Mouse (Mus musculus) adrenal gland, postnatal 36 days (tissue): Measurements from ENCODE around the gene Gatd1. TPM values are rescaled to one million over a fixed set of nuclear protein-coding genes. Genes with fewer than 3 reads are reported as not detected.
A peak's percentile ranks its signal among the peaks of the same experiment; 100 is the strongest.

Experiments
- DNase-seq, 2 experiments: peaks; one replicate each; pipeline ENCODE4 v3.0.0; 2021; ENCODE audit warnings: mixed read lengths in 1 of 2
- total RNA-seq, 2 experiments: library from RNA; stranded (reverse); gene quantifications; 2 replicates each; pipeline ENCODE4 v1.2.3; 2021

Gene Gatd1
- total RNA-seq, 2 experiments from 2014 or later: 24.9 to 46.7 TPM

GRCm38 (mm10) chr7:141390326-141391259 lies 23.3 kb downstream of the Gatd1 start:
- DNase-seq: no peak

- no peak for DNase-seq
These were observed 25.3 kb downstream of the Gatd1 start for GRCm38 (mm10) chr7:141388487-141389109.

DNA sequence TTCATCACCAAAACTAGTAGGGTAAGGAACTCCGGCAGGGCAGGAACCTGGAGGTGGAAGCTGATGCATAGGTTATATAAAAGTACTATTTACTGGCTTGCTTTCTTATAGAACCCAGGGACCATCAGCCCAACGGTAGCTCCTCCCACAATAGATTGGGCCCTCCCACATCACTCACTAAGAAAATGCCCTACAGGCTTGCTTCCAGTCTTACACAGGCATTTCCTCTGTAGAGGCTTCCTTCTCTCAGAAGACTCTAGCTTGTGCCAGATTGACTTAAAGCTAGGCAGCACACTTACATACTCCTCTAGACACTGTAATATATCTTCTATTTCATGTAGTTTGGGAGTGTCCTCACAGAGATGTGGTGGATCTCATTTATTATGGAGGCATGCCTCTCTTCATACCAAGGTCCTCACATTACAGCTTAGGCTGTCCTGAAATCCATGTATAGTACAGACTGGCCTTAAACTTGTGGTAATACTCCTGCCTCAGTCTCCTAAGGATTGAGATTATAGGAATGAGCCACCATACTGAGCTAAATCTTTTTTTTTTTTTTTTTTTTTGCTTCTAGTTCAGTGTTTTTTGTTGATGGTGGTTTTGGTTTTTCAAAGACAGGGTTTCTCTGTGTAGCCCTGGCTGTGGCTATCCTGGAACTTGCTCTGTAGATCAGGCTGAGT lies 26.0 kb downstream of the Gatd1 start:
- DNase-seq: no peak

GRCm38 (mm10) chr7:141381068-141381835 lies 32.7 kb downstream of the Gatd1 start:
- no peak for DNase-seq

GRCm38 (mm10) chr7:141379584-141379983 lies 34.4 kb downstream of the Gatd1 start:
- peak in 1 of 2 experiments; percentile 25 for DNase-seq

DNA sequence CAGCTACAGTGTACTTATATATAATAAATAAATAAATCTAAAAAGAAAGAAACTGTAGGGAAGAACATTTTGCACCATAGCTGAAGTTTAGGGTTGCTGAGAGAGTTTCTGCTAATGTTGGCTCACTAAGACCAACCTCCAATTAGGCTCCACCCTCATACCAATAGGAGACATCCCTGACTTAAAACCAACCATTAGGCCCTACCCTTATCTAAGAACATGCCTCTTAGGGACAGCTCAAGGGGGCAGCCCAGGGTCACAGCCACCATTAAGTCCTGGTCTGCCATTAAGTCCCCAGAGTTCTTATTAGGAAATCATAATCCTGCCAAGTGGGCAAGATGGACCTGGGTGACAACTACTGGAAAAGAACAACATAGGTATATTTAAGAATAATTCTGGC lies 39.5 kb downstream of the Gatd1 start:
- no peak for DNase-seq

- DNase-seq: peak; percentile 24 to 43
These were observed 40.3 kb downstream of the Gatd1 start for GRCm38 (mm10) chr7:141373611-141374010.

- DNase-seq: peak; percentile 66 to 69
These were observed 41.9 kb downstream of the Gatd1 start for GRCm38 (mm10) chr7:141371942-141372595.

DNA sequence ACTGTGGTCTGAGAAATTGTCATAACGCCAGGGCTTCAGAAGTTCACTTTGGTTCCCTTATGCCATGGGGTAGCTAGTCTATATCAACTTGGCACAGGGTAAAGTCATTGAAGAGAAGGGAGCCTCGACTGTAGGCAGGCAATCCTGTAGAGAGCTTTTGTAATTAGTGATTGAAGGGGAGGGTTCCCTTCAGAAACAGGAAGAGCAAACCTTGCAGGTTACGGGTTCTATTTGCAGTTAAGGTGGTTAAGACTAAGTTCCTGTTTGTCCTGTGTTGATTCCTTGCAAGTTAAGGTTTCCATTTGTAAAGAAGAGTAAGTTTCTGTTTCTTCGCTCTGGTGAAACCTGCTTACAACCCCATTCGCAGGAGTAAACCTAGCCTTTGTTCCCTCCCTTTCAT lies 44.0 kb downstream of the Gatd1 start:
- no peak for DNase-seq

GRCm38 (mm10) chr7:141367358-141367757 lies 46.6 kb downstream of the Gatd1 start:
- no peak for DNase-seq

DNA sequence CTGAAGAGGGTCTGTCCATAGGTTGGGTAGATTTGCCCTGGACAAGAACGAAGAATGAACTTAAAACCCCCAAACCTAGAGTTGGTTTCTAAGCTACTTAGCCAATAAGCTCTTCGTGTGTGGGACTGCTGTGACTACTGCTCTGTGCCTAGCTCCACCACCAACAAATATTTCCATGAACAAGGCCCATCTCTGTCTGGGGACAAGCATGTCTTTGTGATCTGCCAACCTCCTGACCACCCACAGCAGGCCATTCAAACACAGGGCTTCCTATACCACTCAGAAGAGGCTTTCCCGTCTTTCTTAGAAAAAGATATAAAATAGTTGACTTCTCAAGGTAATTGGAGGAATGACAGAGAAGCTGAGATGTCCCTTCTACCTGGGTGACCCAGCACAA lies 48.9 kb downstream of the Gatd1 start:
- no peak for DNase-seq

GRCm38 (mm10) chr7:141364349-141365048 lies 49.4 kb downstream of the Gatd1 start:
- DNase-seq: no peak

- DNase-seq: no peak
These were observed 50.2 kb downstream of the Gatd1 start for GRCm38 (mm10) chr7:141363752-141364125.

DNA sequence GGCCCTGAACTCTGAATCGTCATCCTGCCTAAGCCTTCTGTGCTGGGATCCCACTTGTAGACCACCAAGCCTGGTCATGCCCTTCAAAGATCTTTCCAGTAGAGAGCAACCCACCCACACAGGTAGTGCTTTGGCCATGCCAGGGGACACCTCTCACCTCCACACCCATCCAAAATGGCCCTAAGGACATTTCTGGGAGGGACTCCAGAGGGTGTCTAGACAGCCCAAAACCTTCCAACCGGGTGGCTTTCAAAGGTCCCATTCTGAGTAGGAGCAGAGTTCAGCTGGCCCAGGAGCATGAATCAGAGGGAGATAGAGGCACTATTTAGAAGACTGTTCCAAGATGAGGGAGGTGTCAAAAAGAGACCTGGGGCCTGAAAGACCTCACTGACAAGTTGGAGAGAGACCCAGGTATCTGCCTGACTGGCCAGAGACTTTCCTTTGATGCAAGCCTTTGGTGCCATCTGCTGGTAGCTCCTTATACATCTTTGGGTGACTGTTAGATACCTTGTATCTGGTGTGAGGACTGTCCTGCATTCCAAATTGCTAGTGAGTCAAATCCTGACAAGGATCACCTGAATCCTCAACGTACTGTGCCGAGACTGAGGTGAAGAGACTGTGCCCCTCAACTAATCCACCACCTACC lies 50.7 kb downstream of the Gatd1 start:
- peak; percentile 65 to 84 for DNase-seq

- DNase-seq: no peak
These were observed 52.4 kb downstream of the Gatd1 start for GRCm38 (mm10) chr7:141361510-141361909.

Other genes with a start within 250 kb of the Gatd1 start
- gene Rnh1, start 241.3 kb downstream of the Gatd1 start, total RNA-seq: 100 to 1,000 TPM; 265 to 371 TPM
- 10 to 100 TPM; 89.1 to 93.9 TPM for gene Hras, start 220.1 kb downstream of the Gatd1 start, total RNA-seq
- 1 to 10 TPM; 4.7 to 8.8 TPM for gene Lrrc56, start 220.0 kb downstream of the Gatd1 start, total RNA-seq
- under 1 TPM; 0.13 TPM for gene Lmntd2, start 200.1 kb downstream of the Gatd1 start, total RNA-seq
- gene Rassf7, start 198.3 kb downstream of the Gatd1 start, total RNA-seq: 1 to 10 TPM; 3.6 to 4.1 TPM
- 10 to 100 TPM; 70.5 to 89.3 TPM for gene Phrf1, start 185.4 kb downstream of the Gatd1 start, total RNA-seq
- 10 to 100 TPM; 13.5 to 14.9 TPM for gene Irf7, start 147.7 kb downstream of the Gatd1 start, total RNA-seq
- gene Cdhr5, start 137.3 kb downstream of the Gatd1 start, total RNA-seq: 10 to 100 TPM in 1 of 2 experiments, 1 to 10 TPM in 1; 3.3 to 17.3 TPM
- gene Sct, start 135.0 kb downstream of the Gatd1 start, total RNA-seq: 1 to 10 TPM in 1 of 2 experiments, under 1 TPM in 1; 0.63 to 1.2 TPM
- gene Drd4, start 122.1 kb downstream of the Gatd1 start, total RNA-seq: under 1 TPM in 1 of 2 experiments, not detected in 1; 0.56 TPM
- gene Deaf1, start 86.4 kb downstream of the Gatd1 start, total RNA-seq: 10 to 100 TPM; 25.8 to 37.5 TPM
- gene Tmem80, start 86.4 kb downstream of the Gatd1 start, total RNA-seq: 10 to 100 TPM; 23.9 to 27.1 TPM
- gene Eps8l2, start 75.3 kb downstream of the Gatd1 start, total RNA-seq: 1 to 10 TPM; 1.8 to 3.2 TPM
- 100 to 1,000 TPM; 707 to 724 TPM for gene Taldo1, start 21.9 kb downstream of the Gatd1 start, total RNA-seq
- gene Cend1, start 15.4 kb upstream of the Gatd1 start, total RNA-seq: 1 to 10 TPM in 1 of 2 experiments, under 1 TPM in 1; 0.70 to 1.3 TPM
- gene Slc25a22, start 23.8 kb upstream of the Gatd1 start, total RNA-seq: 100 to 1,000 TPM; 110 to 120 TPM
- gene Pidd1, start 29.9 kb upstream of the Gatd1 start, total RNA-seq: 1 to 10 TPM; 1.5 to 2.3 TPM
- gene Rplp2, start 33.2 kb upstream of the Gatd1 start, total RNA-seq: 1,000 to 10,000 TPM; 1,094 to 1,114 TPM
- 100 to 1,000 TPM; 875 to 879 TPM for gene Pnpla2, start 41.1 kb upstream of the Gatd1 start, total RNA-seq
- gene Cracr2b, start 47.0 kb upstream of the Gatd1 start, total RNA-seq: 10 to 100 TPM in 1 of 2 experiments, 1 to 10 TPM in 1; 9.5 to 13.1 TPM
- gene Cd151, start 53.3 kb upstream of the Gatd1 start, total RNA-seq: 100 to 1,000 TPM; 331 to 418 TPM
- gene Polr2l, start 61.0 kb upstream of the Gatd1 start, total RNA-seq: 100 to 1,000 TPM in 1 of 2 experiments, 10 to 100 TPM in 1; 99.8 to 134 TPM
- 10 to 100 TPM; 89.1 to 94.4 TPM for gene Tspan4, start 61.1 kb upstream of the Gatd1 start, total RNA-seq
- 10 to 100 TPM; 57.4 to 58.5 TPM for gene Chid1, start 125.7 kb upstream of the Gatd1 start, total RNA-seq
- 10 to 100 TPM; 57.5 to 75.9 TPM for gene Ap2a2, start 148.0 kb upstream of the Gatd1 start, total RNA-seq
- not detected for gene Muc6, start 241.2 kb upstream of the Gatd1 start, total RNA-seq